Mouse (Mus musculus): ENCODE results near the gene Dgkq.

DNA sequence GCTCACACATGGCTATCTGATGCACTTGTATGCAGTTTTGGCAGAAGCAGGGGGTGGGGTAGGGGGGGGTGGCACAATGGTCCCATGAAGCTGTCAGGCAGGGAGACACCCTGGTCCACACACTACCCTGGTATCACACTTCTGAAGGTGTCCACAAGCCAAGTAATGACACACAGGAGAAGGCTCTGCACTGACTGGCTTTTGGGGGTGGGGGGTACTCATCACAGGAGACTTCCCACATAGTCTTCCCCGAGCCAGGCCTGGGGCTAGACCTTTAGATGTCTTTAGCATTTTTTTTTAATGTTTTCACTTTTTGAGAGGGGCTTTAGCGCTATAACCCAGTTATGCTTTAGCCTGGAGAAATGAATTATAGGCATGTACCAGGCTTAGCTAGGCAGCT, 22.2 kb downstream of the Dgkq start:
- TF ChIP-seq EP300 (IDR thresholded peaks at IDR 0.05; ENCODE audit: low read depth) (no peak), CTCF (IDR thresholded peaks at IDR 0.05; ENCODE audit: low read depth) (no peak)
